Mouse (Mus musculus) C2C12 (cell line): ENCODE data around the gene Tufm.

Experiments
- CTCF ChIP-seq: IDR thresholded peaks from one replicate; pipeline ENCODE4 v1.5.1; 2011; ENCODE audit not compliant: control insufficient read depth, insufficient read depth, insufficient read length
- USF1 ChIP-seq: IDR thresholded peaks from one replicate; pipeline ENCODE4 v1.6.1; 2011; ENCODE audit warnings: low read depth, mild to moderate bottlenecking, control low read depth, moderate library complexity

DNA sequence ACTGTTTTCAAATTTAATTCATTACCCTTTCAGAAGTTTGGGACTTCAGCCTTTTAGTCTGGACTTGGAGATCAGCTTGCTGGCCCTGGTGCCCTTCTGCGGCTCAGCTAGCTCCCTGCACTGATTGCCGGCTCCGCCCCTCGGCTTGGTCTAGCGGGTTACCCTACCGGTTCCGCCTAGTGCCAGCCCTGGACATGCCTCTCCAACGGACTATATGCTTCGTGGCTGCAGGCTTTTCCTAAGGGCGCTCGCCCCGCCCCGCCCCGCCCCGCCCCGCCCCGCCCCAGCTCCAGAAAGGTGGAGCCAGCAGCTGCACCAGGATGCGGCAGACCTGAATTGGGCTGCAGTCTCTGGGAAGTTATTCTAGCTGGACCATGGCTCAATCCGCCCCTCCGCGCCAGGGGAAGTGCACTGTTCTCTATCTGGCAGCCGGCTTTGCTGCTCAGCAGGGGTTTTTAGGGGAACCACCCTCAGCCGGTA is 4.7 kb upstream of the Tufm start:
- TF ChIP-seq CTCF (no peak), USF1 (no peak)
